Mouse (Mus musculus) liver, embryonic 15.5 days (tissue): ENCODE data around the gene Ubxn7. TPM values are rescaled to one million over a fixed set of nuclear protein-coding genes. Genes with fewer than 3 reads are reported as not detected.

Experiments
- ATAC-seq: fragments of 200-750 bp; cut with Nextera tagmentation; 2 replicates; pipeline ENCODE4 v1.8.0; 2017; ENCODE audit warnings: moderate number of reproducible peaks, mild to moderate bottlenecking, moderate library complexity; ENCODE audit not compliant: insufficient read depth
- H3K27ac ChIP-seq: fragments of 300-500 bp; sonication (generic); replicated peaks from 2 replicates; pipeline ENCODE4 v1.5.1; 2015; ENCODE audit warnings: mild to moderate bottlenecking, inconsistent platforms
- H3K27me3 ChIP-seq: fragments of 300-500 bp; sonication (generic); 2 replicates; pipeline ENCODE4 v1.6.1; 2015; ENCODE audit warnings: mild to moderate bottlenecking, inconsistent platforms
- H3K36me3 ChIP-seq: fragments of 300-500 bp; sonication (generic); replicated peaks from 2 replicates; pipeline ENCODE4 v1.6.1; 2015; ENCODE audit warnings: moderate library complexity, mild to moderate bottlenecking, inconsistent platforms
- H3K4me1 ChIP-seq: fragments of 300-500 bp; sonication (generic); replicated peaks from 2 replicates; pipeline ENCODE4 v1.6.1; 2015; ENCODE audit warnings: inconsistent platforms
- H3K4me2 ChIP-seq: fragments of 300-500 bp; sonication (generic); 2 replicates; pipeline ENCODE4 v1.6.1; 2015; ENCODE audit warnings: moderate library complexity, mild to moderate bottlenecking, inconsistent platforms
- H3K4me3 ChIP-seq: fragments of 300-500 bp; sonication (generic); replicated peaks from 2 replicates; pipeline ENCODE4 v1.5.1; 2015; ENCODE audit warnings: mild to moderate bottlenecking, inconsistent platforms
- H3K9ac ChIP-seq: fragments of 300-500 bp; sonication (generic); 2 replicates; pipeline ENCODE4 v1.6.1; 2015; ENCODE audit warnings: moderate library complexity, mild to moderate bottlenecking, inconsistent platforms
- H3K9me3 ChIP-seq: fragments of 300-500 bp; sonication (generic); replicated peaks from 2 replicates; pipeline ENCODE4 v1.6.1; 2016; ENCODE audit warnings: inconsistent platforms
- WGBS: fragments of 180-500 bp; shearing (Covaris S2); methylation state at CpG from one replicate; pipeline ENCODE4 v1.1.7; 2015; ENCODE audit warnings: mixed read lengths; ENCODE audit not compliant: insufficient replicate concordance; 5-methylcytosine and 5-hydroxymethylcytosine counted together
- polyA plus RNA-seq: library from polyadenylated mRNA; unstranded; fragments of >200 nt; fragmentation: Nextera tagmentation; extraction: Ambion mirVana; gene quantifications from 2 replicates; pipeline ENCODE4 v1.2.1, GENCODE M21; 2015

Gene Ubxn7
- polyA plus RNA-seq, 1 experiment from 2014 or later = 7.3 TPM

GRCm38 (mm10) chr16:32330876-32331670 lies 984 bp upstream of the Ubxn7 start:
- Histone ChIP-seq H3K36me3 (no peaks in the 10 kb centered on the region), H3K27ac (peak overlapping the region; percentile 95), H3K4me2 (peak overlapping the region; percentile 74), H3K4me1 (peaks cover 28% of the 10 kb centered on the region), H3K9me3 (no peaks in the 10 kb centered on the region), H3K4me3 (peak overlapping the region; percentile 93), H3K9ac (peak overlapping the region; percentile 95), H3K27me3 (no peaks in the 10 kb centered on the region)
- ATAC-seq = no peak
- WGBS = 48% methylated on average over 9 of the region's 9 CpGs

GRCm38 (mm10) chr16:32332556-32333511 lies 777 bp downstream of the Ubxn7 start:
- Histone ChIP-seq H3K4me1 (peaks cover 35% of the 10 kb centered on the region), H3K27me3 (no peaks in the 10 kb centered on the region), H3K4me2 (peak overlapping the region; percentile 74), H3K36me3 (no peaks in the 10 kb centered on the region), H3K4me3 (peak overlapping the region; percentile 93), H3K9me3 (no peaks in the 10 kb centered on the region), H3K27ac (peak overlapping the region; percentile 95), H3K9ac (peak overlapping the region; percentile 95)
- under 1% methylated on average over 54 of the region's 54 CpGs for WGBS
- peak; percentile 73 for ATAC-seq

GRCm38 (mm10) chr16:32335146-32335545 lies 3.1 kb downstream of the Ubxn7 start:
- Histone ChIP-seq H3K9me3 (no peaks in the 10 kb centered on the region), H3K4me1 (peaks cover 36% of the 10 kb centered on the region), H3K4me3 (no peak overlapping the region), H3K27ac (no peak overlapping the region), H3K9ac (no peak overlapping the region), H3K4me2 (no peak overlapping the region), H3K27me3 (no peaks in the 10 kb centered on the region), H3K36me3 (no peaks in the 10 kb centered on the region)
- ATAC-seq = no peak
- WGBS = 76% methylated on average over 5 of the region's 5 CpGs

GRCm38 (mm10) chr16:32336026-32336780 lies 4.1 kb downstream of the Ubxn7 start:
- WGBS = 59% methylated on average over 7 of the region's 7 CpGs
- no peak overlapping the region for H3K9ac ChIP-seq
- no peak overlapping the region for H3K4me2 ChIP-seq
- no peaks in the 10 kb centered on the region for H3K36me3 ChIP-seq
- H3K27ac ChIP-seq = no peak overlapping the region
- peaks cover 36% of the 10 kb centered on the region for H3K4me1 ChIP-seq
- no peak overlapping the region for H3K4me3 ChIP-seq
- no peaks in the 10 kb centered on the region for H3K9me3 ChIP-seq
- ATAC-seq = no peak
- no peaks in the 10 kb centered on the region for H3K27me3 ChIP-seq

- ATAC-seq = no peak
- no peak overlapping the region for H3K4me2 ChIP-seq
- no peaks in the 10 kb centered on the region for H3K27me3 ChIP-seq
- peaks cover 32% of the 10 kb centered on the region for H3K4me1 ChIP-seq
- H3K36me3 ChIP-seq = no peaks in the 10 kb centered on the region
- H3K4me3 ChIP-seq = no peak overlapping the region
- H3K9me3 ChIP-seq = no peaks in the 10 kb centered on the region
- H3K27ac ChIP-seq = no peak overlapping the region
- H3K9ac ChIP-seq = no peak overlapping the region
These were observed 4.9 kb downstream of the Ubxn7 start for GRCm38 (mm10) chr16:32337001-32337400.

- no peak overlapping the region for H3K27ac ChIP-seq
- no peak overlapping the region for H3K4me3 ChIP-seq
- H3K9me3 ChIP-seq = no peaks in the 10 kb centered on the region
- 20% methylated on average over 1 of the region's 1 CpGs for WGBS
- peak; percentile 15; the same call in 1 of the 2 replicates for ATAC-seq
- peaks cover 28% of the 10 kb centered on the region for H3K4me1 ChIP-seq
- no peak overlapping the region for H3K4me2 ChIP-seq
- no peak overlapping the region for H3K9ac ChIP-seq
- H3K36me3 ChIP-seq = no peaks in the 10 kb centered on the region
- no peaks in the 10 kb centered on the region for H3K27me3 ChIP-seq
These were observed 8.4 kb downstream of the Ubxn7 start for GRCm38 (mm10) chr16:32340451-32340850.

- no peaks in the 10 kb centered on the region for H3K9me3 ChIP-seq
- no peak for ATAC-seq
- no peak overlapping the region for H3K9ac ChIP-seq
- H3K27ac ChIP-seq = no peak overlapping the region
- H3K4me3 ChIP-seq = no peak overlapping the region
- H3K27me3 ChIP-seq = no peaks in the 10 kb centered on the region
- no peaks in the 10 kb centered on the region for H3K36me3 ChIP-seq
- H3K4me2 ChIP-seq = no peak overlapping the region
- H3K4me1 ChIP-seq = peaks cover 16% of the 10 kb centered on the region
These were observed 13.5 kb downstream of the Ubxn7 start for GRCm38 (mm10) chr16:32345521-32345920.

GRCm38 (mm10) chr16:32350776-32351175 lies 18.7 kb downstream of the Ubxn7 start:
- no peak overlapping the region for H3K27ac ChIP-seq
- no peaks in the 10 kb centered on the region for H3K27me3 ChIP-seq
- H3K4me1 ChIP-seq = peaks cover 4% of the 10 kb centered on the region; the same call in 1 of the 2 replicates
- no peak overlapping the region for H3K4me2 ChIP-seq
- WGBS = 83% methylated on average over 3 of the region's 3 CpGs
- no peaks in the 10 kb centered on the region for H3K9me3 ChIP-seq
- H3K9ac ChIP-seq = no peak overlapping the region
- no peak overlapping the region for H3K4me3 ChIP-seq
- no peak for ATAC-seq
- peaks cover 17% of the 10 kb centered on the region for H3K36me3 ChIP-seq

GRCm38 (mm10) chr16:32363530-32363929 lies 31.5 kb downstream of the Ubxn7 start:
- 77% methylated on average over 2 of the region's 2 CpGs for WGBS
- Histone ChIP-seq H3K27me3 (no peaks in the 10 kb centered on the region), H3K9ac (no peak overlapping the region), H3K36me3 (peaks cover 10% of the 10 kb centered on the region), H3K4me1 (no peaks in the 10 kb centered on the region), H3K9me3 (no peaks in the 10 kb centered on the region), H3K4me3 (no peak overlapping the region), H3K27ac (no peak overlapping the region), H3K4me2 (no peak overlapping the region)
- no peak for ATAC-seq

GRCm38 (mm10) chr16:32371351-32371750 lies 39.3 kb downstream of the Ubxn7 start:
- Histone ChIP-seq H3K9me3 (no peaks in the 10 kb centered on the region), H3K27ac (no peak overlapping the region), H3K27me3 (no peaks in the 10 kb centered on the region), H3K36me3 (peaks cover 47% of the 10 kb centered on the region), H3K4me3 (no peak overlapping the region), H3K4me2 (no peak overlapping the region), H3K4me1 (no peaks in the 10 kb centered on the region), H3K9ac (no peak overlapping the region)
- WGBS = 72% methylated on average over 4 of the region's 4 CpGs
- ATAC-seq = no peak

GRCm38 (mm10) chr16:32379575-32379974 lies 47.5 kb downstream of the Ubxn7 start:
- no peak overlapping the region for H3K9ac ChIP-seq
- no peak for ATAC-seq
- H3K27me3 ChIP-seq = no peaks in the 10 kb centered on the region
- no peaks in the 10 kb centered on the region for H3K4me1 ChIP-seq
- no peak overlapping the region for H3K4me2 ChIP-seq
- WGBS = 83% methylated on average over 2 of the region's 2 CpGs
- no peaks in the 10 kb centered on the region for H3K9me3 ChIP-seq
- no peak overlapping the region for H3K4me3 ChIP-seq
- H3K27ac ChIP-seq = no peak overlapping the region
- H3K36me3 ChIP-seq = peaks cover 80% of the 10 kb centered on the region
